Mouse (Mus musculus): ENCODE measurements around the gene Hpca. TPM values are rescaled to one million over a fixed set of nuclear protein-coding genes. Genes with fewer than 3 reads are reported as not detected.
A peak's percentile ranks its signal among the peaks of the same experiment; 100 is the strongest.

The Hpca gene
- polyA plus RNA-seq, 1 experiment from 2014 or later: 4.6 TPM

DNA sequence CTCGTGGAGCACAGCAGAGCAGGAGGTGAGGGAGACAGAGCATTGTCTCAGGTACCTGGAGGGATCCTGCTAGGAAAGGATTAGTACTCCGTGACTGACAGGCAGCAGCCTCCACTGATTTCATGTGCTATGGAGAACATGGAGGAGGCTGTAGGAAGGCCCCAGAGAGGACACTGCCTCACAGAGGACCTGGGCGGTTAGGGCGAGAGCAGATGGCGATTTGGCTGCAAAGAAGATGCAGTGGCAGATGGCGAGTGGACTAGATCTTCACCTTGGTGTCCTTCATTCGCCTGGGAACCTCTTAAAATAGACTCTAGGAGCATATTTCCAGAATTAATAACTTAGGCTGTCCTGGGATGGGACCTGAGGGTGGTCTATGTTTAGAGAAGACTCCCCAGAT, 40.8 kb downstream of the Hpca start:
- Histone ChIP-seq H3K4me2 (replicated peaks; ENCODE audit: low read depth) (no peak overlapping the region), H3K4me1 (replicated peaks; ENCODE audit: control insufficient read depth, insufficient read depth, low read length) (no peaks in the 10 kb centered on the region; the same call in 1 of the 2 replicates), H3K9ac (ENCODE audit: low read depth, low read length) (no peak overlapping the region), H3K4me3 (ENCODE audit: low read depth, low read length) (no peak overlapping the region), H3K36me3 (ENCODE audit: control insufficient read depth, insufficient read depth) (peaks cover 65% of the 10 kb centered on the region), H3K27ac (ENCODE audit: low read depth, low read length) (no peak overlapping the region), H3K27me3 (replicated peaks; ENCODE audit: control insufficient read depth, insufficient read depth, low read length) (no peaks in the 10 kb centered on the region), H3K9me3 (ENCODE audit: control insufficient read depth) (no peaks in the 10 kb centered on the region)
- TF ChIP-seq CTCF (IDR thresholded peaks at IDR 0.05; ENCODE audit: low read depth): no peak
- ATAC-seq: no peak
- 87% methylated on average over 7 of the region's 7 CpGs for WGBS

DNA sequence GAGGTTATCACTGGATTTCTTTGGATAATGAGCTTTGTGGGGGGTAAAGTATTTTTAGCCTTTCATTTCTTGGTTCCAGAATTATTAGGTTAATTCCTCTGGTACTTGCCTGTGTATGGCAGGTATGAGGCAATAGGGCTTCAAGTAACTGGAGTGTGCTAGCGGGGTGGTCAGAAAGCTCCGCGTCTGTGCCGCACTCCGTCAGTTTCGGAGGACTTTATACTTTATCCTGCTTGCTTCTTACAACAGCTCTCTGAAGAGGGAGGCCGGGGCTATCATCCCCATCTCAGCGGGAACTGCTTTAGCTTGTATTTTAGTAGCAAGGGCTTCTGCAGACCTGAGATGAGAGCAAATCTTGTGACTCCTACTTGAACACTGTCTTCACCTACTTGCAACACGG, 42.7 kb downstream of the Hpca start:
- 93% methylated on average over 9 of the region's 9 CpGs for WGBS
- no peaks in the 10 kb centered on the region; the same call in 1 of the 2 replicates for H3K4me1 ChIP-seq (replicated peaks; ENCODE audit: control insufficient read depth, insufficient read depth, low read length)
- H3K9me3 ChIP-seq (ENCODE audit: control insufficient read depth): no peaks in the 10 kb centered on the region
- H3K9ac ChIP-seq (ENCODE audit: low read depth, low read length): no peak overlapping the region
- no peak overlapping the region for H3K4me2 ChIP-seq (replicated peaks; ENCODE audit: low read depth)
- peaks cover 68% of the 10 kb centered on the region for H3K36me3 ChIP-seq (ENCODE audit: control insufficient read depth, insufficient read depth)
- ATAC-seq: no peak
- no peak overlapping the region for H3K4me3 ChIP-seq (ENCODE audit: low read depth, low read length)
- H3K27ac ChIP-seq (ENCODE audit: low read depth, low read length): no peak overlapping the region
- no peak for TF ChIP-seq CTCF (IDR thresholded peaks at IDR 0.05; ENCODE audit: low read depth)
- no peaks in the 10 kb centered on the region for H3K27me3 ChIP-seq (replicated peaks; ENCODE audit: control insufficient read depth, insufficient read depth, low read length)

DNA sequence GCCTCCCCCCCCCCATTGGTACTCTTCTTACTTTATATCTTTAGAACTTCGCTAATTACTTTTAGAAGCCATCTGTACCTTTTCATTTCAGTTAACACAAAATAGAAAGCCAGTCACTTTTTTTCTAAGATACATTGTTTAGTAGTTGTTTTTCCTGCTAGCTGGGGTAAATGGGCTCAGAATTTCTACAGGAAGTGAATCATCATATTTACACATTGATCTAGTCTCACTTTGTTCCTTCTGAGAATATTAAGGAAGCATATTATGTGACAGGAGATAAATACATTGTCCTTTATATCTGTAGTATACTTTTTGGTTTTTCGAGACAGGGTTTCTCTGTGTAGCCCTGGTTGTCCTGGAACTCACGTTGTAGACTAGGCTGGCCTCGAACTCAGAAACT, 53.0 kb downstream of the Hpca start:
- H3K27ac ChIP-seq (ENCODE audit: low read depth, low read length): no peak overlapping the region
- WGBS: 86% methylated on average over 4 of the region's 4 CpGs
- no peak overlapping the region for H3K9ac ChIP-seq (ENCODE audit: low read depth, low read length)
- H3K4me2 ChIP-seq (replicated peaks; ENCODE audit: low read depth): no peak overlapping the region
- H3K4me1 ChIP-seq (replicated peaks; ENCODE audit: control insufficient read depth, insufficient read depth, low read length): peaks cover 3% of the 10 kb centered on the region; the same call in 1 of the 2 replicates
- H3K36me3 ChIP-seq (ENCODE audit: control insufficient read depth, insufficient read depth): no peaks in the 10 kb centered on the region
- no peaks in the 10 kb centered on the region for H3K9me3 ChIP-seq (ENCODE audit: control insufficient read depth)
- H3K4me3 ChIP-seq (ENCODE audit: low read depth, low read length): no peak overlapping the region
- H3K27me3 ChIP-seq (replicated peaks; ENCODE audit: control insufficient read depth, insufficient read depth, low read length): no peaks in the 10 kb centered on the region
- no peak for TF ChIP-seq CTCF (IDR thresholded peaks at IDR 0.05; ENCODE audit: low read depth)
- ATAC-seq: no peak

DNA sequence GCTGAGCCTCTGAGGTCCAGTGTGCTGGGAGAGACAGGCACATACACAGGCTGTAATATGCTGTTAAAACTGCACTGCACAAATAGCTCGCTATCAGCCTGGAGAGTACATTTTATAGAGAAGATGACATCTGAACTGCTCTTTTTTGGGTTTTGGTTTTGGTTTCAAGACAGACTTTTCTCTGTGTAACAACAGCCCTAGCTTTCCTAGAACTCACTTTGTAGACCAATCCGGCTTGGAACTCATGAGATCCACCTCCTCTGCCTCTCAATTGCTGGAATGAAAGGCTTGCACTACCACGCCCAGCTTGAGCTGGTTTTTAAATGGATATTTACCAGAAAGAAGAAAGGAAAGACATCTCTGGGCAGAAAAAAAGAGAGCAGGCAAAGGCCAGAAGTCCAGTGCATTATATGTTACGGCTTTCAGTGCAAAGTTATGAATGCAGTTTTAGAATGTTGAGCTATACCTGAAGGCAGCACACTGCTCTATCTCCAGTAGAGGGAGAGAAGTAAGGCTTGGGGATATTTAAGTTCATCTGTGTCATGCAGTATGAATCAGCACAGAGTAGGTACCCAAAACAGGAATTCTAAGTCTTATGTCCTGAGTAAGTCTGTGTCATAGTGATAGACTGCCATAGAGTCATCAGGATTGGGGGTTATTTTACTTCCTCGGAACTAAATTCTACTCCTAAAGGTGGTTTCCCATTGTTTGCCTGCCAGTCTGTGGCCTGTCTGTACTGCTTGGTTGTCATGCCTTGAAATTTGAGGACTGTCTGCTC, 54.0 kb downstream of the Hpca start:
- Histone ChIP-seq H3K4me2 (replicated peaks; ENCODE audit: low read depth) (no peak overlapping the region), H3K4me1 (replicated peaks; ENCODE audit: control insufficient read depth, insufficient read depth, low read length) (peaks cover 3% of the 10 kb centered on the region; the same call in 1 of the 2 replicates), H3K27ac (ENCODE audit: low read depth, low read length) (no peak overlapping the region), H3K9me3 (ENCODE audit: control insufficient read depth) (no peaks in the 10 kb centered on the region), H3K9ac (ENCODE audit: low read depth, low read length) (no peak overlapping the region), H3K36me3 (ENCODE audit: control insufficient read depth, insufficient read depth) (no peaks in the 10 kb centered on the region), H3K4me3 (ENCODE audit: low read depth, low read length) (no peak overlapping the region), H3K27me3 (replicated peaks; ENCODE audit: control insufficient read depth, insufficient read depth, low read length) (no peaks in the 10 kb centered on the region)
- whole genome bisulfite sequencing: 73% methylated on average over 5 of the region's 5 CpGs
- no peak for ATAC-seq
- TF ChIP-seq CTCF (IDR thresholded peaks at IDR 0.05; ENCODE audit: low read depth): no peak

DNA sequence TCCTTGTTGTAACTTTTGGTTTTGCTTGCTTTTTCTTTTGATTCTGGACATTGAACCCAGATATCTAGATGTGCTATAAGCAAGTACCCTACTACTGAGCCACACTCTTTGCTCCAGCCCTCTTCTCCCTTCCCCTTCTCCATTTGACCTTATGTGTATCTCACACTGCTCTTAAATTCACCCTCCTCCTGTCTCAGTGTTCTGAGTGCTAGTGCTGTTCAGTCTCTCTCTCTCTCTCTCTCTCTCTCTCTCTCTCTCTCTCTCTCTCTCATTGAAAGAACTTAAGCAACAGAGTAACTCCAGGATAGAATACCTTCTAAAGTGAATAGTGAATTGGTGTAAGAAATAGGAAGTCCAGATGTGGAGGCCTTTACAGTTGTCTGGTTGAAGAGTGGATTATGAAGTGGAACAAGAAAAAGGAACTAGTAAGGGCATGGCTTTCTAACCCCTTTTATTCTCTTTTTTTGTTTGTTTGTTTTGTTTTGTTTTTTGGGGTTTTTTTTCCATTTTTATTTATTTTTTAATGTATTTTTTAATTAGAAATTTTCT, 56.1 kb downstream of the Hpca start:
- no peaks in the 10 kb centered on the region for H3K9me3 ChIP-seq (ENCODE audit: control insufficient read depth)
- TF ChIP-seq CTCF (IDR thresholded peaks at IDR 0.05; ENCODE audit: low read depth): no peak
- H3K27ac ChIP-seq (ENCODE audit: low read depth, low read length): no peak overlapping the region
- peaks cover 3% of the 10 kb centered on the region; the same call in 1 of the 2 replicates for H3K4me1 ChIP-seq (replicated peaks; ENCODE audit: control insufficient read depth, insufficient read depth, low read length)
- ATAC-seq: no peak
- H3K4me3 ChIP-seq (ENCODE audit: low read depth, low read length): no peak overlapping the region
- no peaks in the 10 kb centered on the region for H3K27me3 ChIP-seq (replicated peaks; ENCODE audit: control insufficient read depth, insufficient read depth, low read length)
- no peak overlapping the region for H3K4me2 ChIP-seq (replicated peaks; ENCODE audit: low read depth)
- no peaks in the 10 kb centered on the region for H3K36me3 ChIP-seq (ENCODE audit: control insufficient read depth, insufficient read depth)
- H3K9ac ChIP-seq (ENCODE audit: low read depth, low read length): no peak overlapping the region

DNA sequence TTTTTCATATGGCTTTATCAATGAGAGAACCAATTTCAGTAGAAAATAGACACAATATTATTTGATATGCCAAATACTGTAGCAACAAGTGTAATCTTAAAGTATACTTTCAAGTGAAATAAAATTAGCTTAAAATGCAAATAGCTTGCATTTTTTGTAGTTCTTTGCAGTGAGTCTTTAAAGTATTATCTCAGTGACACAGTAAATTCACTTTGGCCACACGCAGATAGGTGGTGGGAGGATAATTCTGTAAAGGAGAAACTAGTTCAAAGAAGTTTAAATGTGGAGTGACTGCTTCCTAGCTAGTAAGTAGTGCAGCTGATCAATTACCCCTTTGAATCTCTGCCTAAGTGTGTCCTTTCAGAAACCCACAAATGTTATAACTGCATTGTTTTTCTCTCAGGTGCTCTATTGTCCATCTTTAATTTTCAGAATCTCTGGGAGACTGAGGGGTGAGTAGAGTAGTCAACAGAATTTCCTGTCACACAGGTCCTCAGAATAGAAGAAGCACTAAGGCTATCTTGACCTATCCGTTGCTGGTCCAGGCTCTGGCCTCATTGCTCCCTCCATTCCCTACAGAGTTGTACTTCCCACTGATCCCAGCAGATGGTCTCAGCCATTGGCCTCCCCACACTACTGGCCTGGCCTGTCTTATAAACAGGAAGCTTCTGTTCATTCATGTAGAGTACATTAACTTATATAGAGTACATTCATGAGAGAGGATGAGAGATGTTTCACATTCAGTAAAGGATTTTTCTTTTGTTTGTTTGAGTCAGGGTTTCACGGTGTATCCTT, 59.4 kb downstream of the Hpca start:
- H3K9ac ChIP-seq (ENCODE audit: low read depth, low read length): no peak overlapping the region
- peak overlapping the region; percentile 35; the same call in 1 of the 2 replicates for H3K27ac ChIP-seq (ENCODE audit: low read depth, low read length)
- no peak for ATAC-seq
- H3K4me3 ChIP-seq (ENCODE audit: low read depth, low read length): no peak overlapping the region
- 0 out of 2 replicates have a peak overlapping the region, but pooled peaks have one; percentile 1 for H3K4me2 ChIP-seq (replicated peaks; ENCODE audit: low read depth)
- TF ChIP-seq CTCF (IDR thresholded peaks at IDR 0.05; ENCODE audit: low read depth): peak; percentile 46
- no peaks in the 10 kb centered on the region for H3K36me3 ChIP-seq (ENCODE audit: control insufficient read depth, insufficient read depth)
- H3K27me3 ChIP-seq (replicated peaks; ENCODE audit: control insufficient read depth, insufficient read depth, low read length): no peaks in the 10 kb centered on the region
- 63% methylated on average over 3 of the region's 3 CpGs for WGBS
- H3K4me1 ChIP-seq (replicated peaks; ENCODE audit: control insufficient read depth, insufficient read depth, low read length): peaks cover 11% of the 10 kb centered on the region; the same call in 1 of the 2 replicates
- no peaks in the 10 kb centered on the region for H3K9me3 ChIP-seq (ENCODE audit: control insufficient read depth)

Other genes with a start within 250 kb of the Hpca start
- 2.1 and 2.8 TPM in 2 replicates for gene Trim62, start 238.5 kb downstream of the Hpca start, polyA plus RNA-seq (2015; fragmentation: Nextera tagmentation; extraction: Ambion mirVana)
- 13.1 and 13.3 TPM in 2 replicates for gene Azin2, start 159.6 kb downstream of the Hpca start, polyA plus RNA-seq (2015; fragmentation: Nextera tagmentation; extraction: Ambion mirVana)
- gene Ak2, start 130.1 kb downstream of the Hpca start, polyA plus RNA-seq (2015; fragmentation: Nextera tagmentation; extraction: Ambion mirVana): 538 and 552 TPM in 2 replicates
- 11.0 and 12.2 TPM in 2 replicates for gene Rnf19b, start 63.8 kb downstream of the Hpca start, polyA plus RNA-seq (2015; fragmentation: Nextera tagmentation; extraction: Ambion mirVana)
- gene Tmem54, start 16.5 kb downstream of the Hpca start, polyA plus RNA-seq (2015; fragmentation: Nextera tagmentation; extraction: Ambion mirVana): 363 and 366 TPM in 2 replicates
- gene Fndc5, start 15.0 kb upstream of the Hpca start, polyA plus RNA-seq (2015; fragmentation: Nextera tagmentation; extraction: Ambion mirVana): 14.5 and 15.4 TPM in 2 replicates
- 6.9 and 7.7 TPM in 2 replicates for gene S100pbp, start 67.7 kb upstream of the Hpca start, polyA plus RNA-seq (2015; fragmentation: Nextera tagmentation; extraction: Ambion mirVana)
- 35.6 and 41.8 TPM in 2 replicates for gene Yars, start 67.7 kb upstream of the Hpca start, polyA plus RNA-seq (2015; fragmentation: Nextera tagmentation; extraction: Ambion mirVana)
- 14.3 and 15.1 TPM in 2 replicates for gene C77080, start 139.4 kb upstream of the Hpca start, polyA plus RNA-seq (2015; fragmentation: Nextera tagmentation; extraction: Ambion mirVana)
- 1.3 and 1.6 TPM in 2 replicates for gene Sync, start 165.6 kb upstream of the Hpca start, polyA plus RNA-seq (2015; fragmentation: Nextera tagmentation; extraction: Ambion mirVana)
- 159 and 175 TPM in 2 replicates for gene Rbbp4, start 213.3 kb upstream of the Hpca start, polyA plus RNA-seq (2015; fragmentation: Nextera tagmentation; extraction: Ambion mirVana)
- gene Zbtb8os, start 213.7 kb upstream of the Hpca start, polyA plus RNA-seq (2015; fragmentation: Nextera tagmentation; extraction: Ambion mirVana): 92.9 and 94.5 TPM in 2 replicates

Measured in intestine, postnatal 0 days (tissue).